Mouse (Mus musculus) megakaryocyte-erythroid progenitor cell, adult 5-6 weeks (primary cell): ENCODE results near the gene Reep3. TPM values are rescaled to one million over a fixed set of nuclear protein-coding genes. Genes with fewer than 3 reads are reported as not detected.
"Not testable (repeated sequence)": the region's sequence is repeated elsewhere in the genome, so short reads cannot be mapped to it uniquely, and the experiment has no call there.

Experiments used
- ATAC-seq: replicated peaks from 2 replicates; pipeline ENCODE4 v1.8.0; 2016; ENCODE audit warnings: mild to moderate bottlenecking, inconsistent platforms; ENCODE audit not compliant: severe bottlenecking, poor library complexity, low FRiP score, low TSS enrichment
- total RNA-seq, 2 experiments: library from RNA; stranded (forward) in 1 of 2; stranded (reverse) in 1 of 2; fragments of 200-1000, 215-1000 nt in 1 of 2; fragments of >200 nt in 1 of 2; fragmentation: Nextera tagmentation in 1 of 2; gene quantifications; 2 replicates each; pipeline ENCODE4 v1.2.3; 2014 to 2017

The Reep3 gene
- total RNA-seq, 2 experiments from 2014 or later, result 3.6 to 9.1 TPM

GRCm38 (mm10) chr10:67112967-67113366 is 16.2 kb upstream of the Reep3 start:
- ATAC-seq, result not testable (repeated sequence)

GRCm38 (mm10) chr10:67111799-67112177 is 15.0 kb upstream of the Reep3 start:
- peak; percentile 48; the same call in 1 of the 2 replicates for ATAC-seq

GRCm38 (mm10) chr10:67111044-67111798 is 14.5 kb upstream of the Reep3 start:
- no peak for ATAC-seq

GRCm38 (mm10) chr10:67109635-67110034 is 12.9 kb upstream of the Reep3 start:
- no peak for ATAC-seq

GRCm38 (mm10) chr10:67108096-67108495 is 11.4 kb upstream of the Reep3 start:
- ATAC-seq, result no peak

- ATAC-seq, result no peak
Observed at GRCm38 (mm10) chr10:67107017-67107761, 10.4 kb upstream of the Reep3 start.

GRCm38 (mm10) chr10:67106400-67106799 is 9.7 kb upstream of the Reep3 start:
- no peak for ATAC-seq

GRCm38 (mm10) chr10:67105331-67106217 is 8.8 kb upstream of the Reep3 start:
- ATAC-seq, result peak; percentile 86

- ATAC-seq, result no peak
Observed at GRCm38 (mm10) chr10:67104543-67104942, 7.8 kb upstream of the Reep3 start.

- no peak for ATAC-seq
Observed at GRCm38 (mm10) chr10:67100831-67101251, 4.1 kb upstream of the Reep3 start.

GRCm38 (mm10) chr10:67100011-67100661 is 3.4 kb upstream of the Reep3 start:
- no peak for ATAC-seq

GRCm38 (mm10) chr10:67099183-67099929 is 2.6 kb upstream of the Reep3 start:
- no peak for ATAC-seq

- 0 out of 2 replicates have a peak, but pooled peaks have one; percentile 36 for ATAC-seq
Observed at GRCm38 (mm10) chr10:67098408-67099050, 1.8 kb upstream of the Reep3 start.

- no peak for ATAC-seq
Observed at GRCm38 (mm10) chr10:67097437-67098150, 849 bp upstream of the Reep3 start.

- ATAC-seq, result peak; percentile 71
Observed at GRCm38 (mm10) chr10:67095798-67096620, 736 bp downstream of the Reep3 start, which contains the start of gene Jmjd1c. Gene Jmjd1c (plus strand): TSS chr10:67096125.

- no peak for ATAC-seq
Observed at GRCm38 (mm10) chr10:67094922-67095321, 1.8 kb downstream of the Reep3 start.

- ATAC-seq, result no peak
Observed at GRCm38 (mm10) chr10:67090611-67091010, 6.1 kb downstream of the Reep3 start.
